Mouse (Mus musculus) liver, embryonic 14.5 days (tissue): ENCODE measurements around the gene Mrm2.

Source experiments
- CTCF ChIP-seq: IDR thresholded peaks from 2 replicates; pipeline ENCODE4 v1.5.1; 2016; ENCODE audit warnings: antibody characterized with exemption, low read depth, control low read depth
- EP300 ChIP-seq: IDR thresholded peaks from 2 replicates; pipeline ENCODE4 v1.6.1; 2016; ENCODE audit warnings: antibody characterized with exemption, low read depth

DNA sequence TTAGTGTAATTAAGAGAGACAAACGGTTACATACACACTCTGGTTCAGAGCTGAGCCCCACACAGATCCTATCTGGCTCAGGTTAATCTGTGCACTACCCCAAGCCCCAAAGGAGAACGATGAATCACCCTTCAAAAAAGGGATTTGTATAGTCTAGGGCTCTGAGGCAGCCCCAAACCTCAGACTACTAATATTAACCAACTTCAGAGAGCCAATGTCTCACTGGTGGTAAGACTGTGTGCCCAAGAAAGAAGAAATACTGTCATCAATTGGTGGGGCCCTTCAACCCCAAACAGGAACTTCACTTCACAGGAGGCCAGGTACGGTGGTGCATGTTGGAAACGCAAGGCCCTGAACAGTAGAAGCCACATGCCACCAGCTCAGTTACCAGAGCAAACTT is 13.5 kb upstream of the Mrm2 start:
- TF ChIP-seq CTCF (no peak), EP300 (no peak)
